22 mouse cellular contexts compared by ENCODE assay signal in genomic region chr8:10879883-10880282, GRCm38 (mm10).
DNase-seq lines count a peak whose midpoint lies in the region; ATAC-seq and TF ChIP-seq lines count a peak whose summit lies in the region.
"Had no signal": no experiment of that assay in that cellular context is flagged by ENCODE, and none has a peak within 500 bp of the region (broad histone marks: within the 10 kb centered on the region; RNA-seq: fewer than 3 reads in every experiment).

No protein-coding gene starts in this region.

- no peak for TF ChIP-seq CTCF in liver, postnatal 0 days (IDR thresholded peaks at IDR 0.05; ENCODE audit: low read depth)

- no peaks in the 10 kb centered on the region for H3K36me3 ChIP-seq in liver, postnatal 0 days (replicated peaks; ENCODE audit: insufficient read depth, low read length)
- H3K36me3 ChIP-seq: forebrain, embryonic 12.5 days; heart, embryonic 12.5 days; hindbrain, embryonic 13.5 days; limb, embryonic 13.5 days; neural tube, embryonic 15.5 days had no signal

- 56% methylated on average over 6 of the region's 6 CpGs for WGBS in liver, postnatal 0 days (ENCODE audit: insufficient replicate concordance)

- H3K27me3 ChIP-seq in liver, postnatal 0 days (ENCODE audit: insufficient read depth, low read length), result no peaks in the 10 kb centered on the region

- no peaks in the 10 kb centered on the region for H3K9me3 ChIP-seq in liver, postnatal 0 days (ENCODE audit: low read length)
- H3K9me3 ChIP-seq: forebrain, embryonic 12.5 days; heart, embryonic 12.5 days; hindbrain, embryonic 13.5 days; limb, embryonic 13.5 days; neural tube, embryonic 15.5 days had no signal

- DNase-seq in embryo, embryonic 10.5 days (ENCODE audit: low spot score), result peak; percentile 19
- no peak for DNase-seq in embryo, embryonic 9.5 days (ENCODE audit: extremely low spot score)
- peak; percentile 28 for DNase-seq in kidney, adult 9 months
- DNase-seq in kidney, adult 11 months, result no peak
- DNase-seq in Muller cell, postnatal 12 days (ENCODE audit: inconsistent ontology term), result peak; percentile 67
- no peak for DNase-seq in liver, postnatal 0 days
- DNase-seq in thymus, postnatal 36 days, result no peak
- DNase-seq: adrenal gland, postnatal 25 days; cerebellum, adult 9-10 months; gastrocnemius, postnatal 10 days; heart, adult 11 months; heart, postnatal 10 days; layer of hippocampus, adult 9-11 months; lung, adult 2 months; lung, postnatal 36 days had no signal

- peak overlapping the region; percentile 36 for H3K9ac ChIP-seq in liver, postnatal 0 days (replicated peaks)
- H3K9ac ChIP-seq: forebrain, embryonic 12.5 days; heart, embryonic 12.5 days; hindbrain, embryonic 13.5 days; limb, embryonic 13.5 days; neural tube, embryonic 15.5 days had no signal

- peak overlapping the region; percentile 90 for H3K27ac ChIP-seq in liver, postnatal 0 days (ENCODE audit: low read depth)
- H3K27ac ChIP-seq: forebrain, embryonic 12.5 days; hindbrain, embryonic 13.5 days; limb, embryonic 13.5 days; neural tube, embryonic 15.5 days had no signal

- H3K4me2 ChIP-seq in liver, postnatal 0 days (ENCODE audit: low read depth, low read length), result no peak overlapping the region
- H3K4me2 ChIP-seq: forebrain, embryonic 12.5 days; heart, embryonic 12.5 days; hindbrain, embryonic 13.5 days; limb, embryonic 13.5 days; neural tube, embryonic 15.5 days had no signal

- H3K4me3 ChIP-seq in liver, postnatal 0 days (ENCODE audit: low read depth, low read length), result no peak overlapping the region
- H3K4me3 ChIP-seq: forebrain, embryonic 12.5 days; heart, embryonic 12.5 days; hindbrain, embryonic 13.5 days; limb, embryonic 13.5 days; neural tube, embryonic 15.5 days had no signal

- no peak for ATAC-seq in liver, postnatal 0 days
- no peak for ATAC-seq in erythroblast, adult 5-6 weeks (replicated peaks; ENCODE audit: low FRiP score, poor library complexity, severe bottlenecking)
- ATAC-seq: inflammation-experienced regulatory T-cells, adult 6 months had no signal

- H3K4me1 ChIP-seq in liver, postnatal 0 days (ENCODE audit: insufficient read depth), result peaks cover 6% of the 10 kb centered on the region; the same call in 1 of the 2 replicates
- H3K4me1 ChIP-seq: limb, embryonic 13.5 days had no signal

- TF ChIP-seq EP300 in liver, postnatal 0 days (IDR thresholded peaks at IDR 0.05; ENCODE audit: low read depth), result no peak

Comparison
In these comparisons a context has a peak if more than half of its experiments do, and no peak if none do; other contexts are left out.
1. DNase-seq: peak in embryo, embryonic 10.5 days (single experiment), kidney, adult 9 months (single experiment) and Muller cell, postnatal 12 days (single experiment); none in embryo, embryonic 9.5 days (single experiment), kidney, adult 11 months (single experiment), liver, postnatal 0 days (single experiment) and thymus, postnatal 36 days (0 of 2).